Mouse (Mus musculus) hindbrain, embryonic 15.5 days (tissue): ENCODE results near the gene Olfr281. TPM values are rescaled to one million over a fixed set of nuclear protein-coding genes. Genes with fewer than 3 reads are reported as not detected.

Source experiments
- ATAC-seq: fragments of 200-750 bp; cut with Nextera tagmentation; 2 replicates; pipeline ENCODE4 v1.8.0; 2017; ENCODE audit warnings: low read depth, moderate number of reproducible peaks, moderate TSS enrichment; ENCODE audit not compliant: low FRiP score
- H3K27ac ChIP-seq: fragments of 300-500 bp; sonication (generic); replicated peaks from 2 replicates; pipeline ENCODE4 v1.5.1; 2015; ENCODE audit warnings: mild to moderate bottlenecking, inconsistent platforms
- H3K27me3 ChIP-seq: fragments of 300-500 bp; sonication (generic); 2 replicates; pipeline ENCODE4 v1.6.1; 2015; ENCODE audit warnings: control low read depth, inconsistent platforms
- H3K36me3 ChIP-seq: fragments of 300-500 bp; sonication (generic); 2 replicates; pipeline ENCODE4 v1.6.1; 2015; ENCODE audit warnings: control low read depth, inconsistent platforms
- H3K4me1 ChIP-seq: fragments of 300-500 bp; sonication (generic); replicated peaks from 2 replicates; pipeline ENCODE4 v1.6.1; 2015; ENCODE audit warnings: control low read depth, inconsistent platforms
- H3K4me2 ChIP-seq: fragments of 300-500 bp; sonication (generic); 2 replicates; pipeline ENCODE4 v1.6.1; 2015; ENCODE audit warnings: moderate library complexity, mild to moderate bottlenecking, inconsistent platforms
- H3K4me3 ChIP-seq: fragments of 300-500 bp; sonication (generic); 2 replicates; pipeline ENCODE4 v1.5.1; 2015; ENCODE audit warnings: mild to moderate bottlenecking, inconsistent platforms
- H3K9ac ChIP-seq: fragments of 300-500 bp; sonication (generic); 2 replicates; pipeline ENCODE4 v1.6.1; 2015; ENCODE audit warnings: inconsistent platforms
- H3K9me3 ChIP-seq: fragments of 300-500 bp; sonication (generic); 2 replicates; pipeline ENCODE4 v1.6.1; 2016; ENCODE audit warnings: control low read depth, inconsistent platforms
- WGBS: fragments of 180-500 bp; shearing (Covaris S2); methylation state at CpG from one replicate; pipeline ENCODE4 v1.1.7; 2015; 5-methylcytosine and 5-hydroxymethylcytosine counted together
- polyA plus RNA-seq: library from polyadenylated mRNA; unstranded; fragments of >200 nt; fragmentation: Nextera tagmentation; extraction: Ambion mirVana; gene quantifications from 2 replicates; pipeline ENCODE4 v1.2.1, GENCODE M21; 2015

Gene Olfr281
- polyA plus RNA-seq, 1 experiment from 2014 or later, result not detected

DNA sequence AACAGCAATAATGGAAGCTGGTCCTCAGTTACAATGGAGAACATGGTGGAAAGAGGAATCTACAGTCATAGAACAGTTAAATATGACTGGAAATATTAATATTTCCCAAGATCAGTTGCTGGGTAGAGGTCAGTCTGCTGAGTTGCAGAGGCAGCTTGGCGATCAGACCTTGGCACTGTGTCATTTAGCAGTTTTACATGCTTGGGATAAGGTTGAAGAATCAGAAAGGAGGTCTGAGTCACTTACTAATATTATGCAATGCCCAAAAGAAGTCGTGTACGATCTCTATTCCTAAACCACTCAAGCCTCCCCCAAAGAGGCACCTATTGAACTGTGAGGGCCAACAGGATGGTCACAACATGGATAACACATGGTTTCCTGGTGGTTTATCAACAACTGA lies 7.8 kb upstream of the Olfr281 start:
- H3K4me3 ChIP-seq, result no peak overlapping the region
- no peak for ATAC-seq
- H3K4me1 ChIP-seq, result no peaks in the 10 kb centered on the region
- no peaks in the 10 kb centered on the region for H3K9me3 ChIP-seq
- no peaks in the 10 kb centered on the region for H3K36me3 ChIP-seq
- H3K4me2 ChIP-seq, result no peak overlapping the region
- H3K9ac ChIP-seq, result no peak overlapping the region
- H3K27ac ChIP-seq, result no peak overlapping the region
- 84% methylated on average over 3 of the region's 3 CpGs for WGBS
- H3K27me3 ChIP-seq, result no peaks in the 10 kb centered on the region

DNA sequence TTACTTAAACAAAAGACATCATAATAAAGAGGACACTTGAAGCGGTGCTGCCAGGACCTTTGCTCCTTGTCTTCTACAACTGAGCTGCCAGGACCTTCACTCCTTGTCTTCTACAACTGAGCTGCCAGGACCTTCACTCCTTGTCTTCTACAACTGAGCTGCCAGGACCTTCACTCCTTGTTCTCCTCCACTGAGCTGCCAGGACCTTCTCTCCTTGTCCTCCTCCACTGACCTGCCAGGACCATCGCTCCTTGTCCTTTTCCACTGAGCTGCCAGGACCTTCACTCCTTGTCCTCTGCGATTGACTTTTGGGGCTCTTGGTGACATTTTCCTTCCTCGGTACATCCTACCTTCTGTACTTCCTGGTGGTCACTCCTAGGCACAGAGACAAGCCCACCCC lies 3.9 kb upstream of the Olfr281 start:
- Histone ChIP-seq H3K4me2 (peak overlapping the region; percentile 25; the same call in 1 of the 2 replicates), H3K27me3 (no peaks in the 10 kb centered on the region), H3K4me3 (no peak overlapping the region), H3K36me3 (no peaks in the 10 kb centered on the region), H3K27ac (no peak overlapping the region), H3K9me3 (no peaks in the 10 kb centered on the region), H3K9ac (no peak overlapping the region), H3K4me1 (no peaks in the 10 kb centered on the region)
- 49% methylated on average over 4 of the region's 4 CpGs for WGBS
- ATAC-seq, result no peak

DNA sequence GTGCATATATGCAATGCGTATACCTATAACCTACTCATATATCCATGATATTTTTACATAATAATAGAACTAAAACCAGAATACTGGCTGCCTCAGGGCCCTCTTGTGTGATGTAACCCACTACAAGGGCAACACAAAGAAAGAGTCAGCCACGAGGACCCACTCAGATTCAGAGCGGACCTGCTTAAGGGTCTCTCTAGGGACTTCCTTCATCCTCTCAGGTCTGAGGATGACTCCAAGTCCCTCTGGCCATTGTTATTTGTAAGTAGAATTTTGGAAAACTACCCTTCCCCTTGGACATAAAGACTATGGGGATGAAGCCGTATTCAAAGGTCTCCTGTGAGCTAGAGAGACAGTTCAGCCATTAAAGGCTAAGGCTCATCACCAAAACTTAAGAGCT lies 17.2 kb downstream of the Olfr281 start, which contains the start of gene OR5BS1P:
Gene OR5BS1P, plus strand, starts transcription at position 301 of the 400 bp plus-strand sequence.
- Histone ChIP-seq H3K36me3 (no peaks in the 10 kb centered on the region), H3K9ac (no peak within 1 kb of the TSS), H3K4me2 (no peak within 1 kb of the TSS), H3K27me3 (no peaks in the 10 kb centered on the region), H3K27ac (no peak within 1 kb of the TSS), H3K9me3 (0 out of 2 replicates have a peak, but pooled peaks cover 2% of the 10 kb centered on the region), H3K4me3 (no peak within 1 kb of the TSS), H3K4me1 (no peaks in the 10 kb centered on the region)
- ATAC-seq, result no peak
- WGBS, result 93% methylated on average over 4 of the region's 4 CpGs

DNA sequence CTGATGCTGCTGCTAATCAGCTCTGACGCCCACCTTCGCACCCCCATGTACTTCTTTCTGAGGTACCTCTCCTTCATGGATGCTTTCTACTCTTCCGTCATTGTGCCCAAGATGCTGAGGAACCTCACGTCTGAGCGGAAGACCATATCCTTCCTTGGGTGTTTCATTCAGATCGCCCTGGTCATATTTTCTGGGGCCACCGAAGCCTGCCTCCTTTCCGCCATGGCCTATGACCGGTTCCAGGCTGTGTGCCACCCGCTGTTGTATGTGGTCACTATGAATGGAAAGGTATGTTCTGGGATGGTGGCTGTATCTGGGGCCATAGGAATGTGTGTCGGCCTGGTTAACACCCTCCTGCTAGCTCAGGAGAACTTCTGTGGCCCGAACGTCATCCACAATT lies 19.2 kb downstream of the Olfr281 start:
- Histone ChIP-seq H3K27ac (no peak overlapping the region), H3K27me3 (no peaks in the 10 kb centered on the region), H3K9me3 (0 out of 2 replicates have a peak, but pooled peaks cover 2% of the 10 kb centered on the region), H3K36me3 (no peaks in the 10 kb centered on the region), H3K4me2 (no peak overlapping the region), H3K4me3 (no peak overlapping the region), H3K9ac (no peak overlapping the region), H3K4me1 (no peaks in the 10 kb centered on the region)
- no peak for ATAC-seq
- 94% methylated on average over 13 of the region's 13 CpGs for WGBS

DNA sequence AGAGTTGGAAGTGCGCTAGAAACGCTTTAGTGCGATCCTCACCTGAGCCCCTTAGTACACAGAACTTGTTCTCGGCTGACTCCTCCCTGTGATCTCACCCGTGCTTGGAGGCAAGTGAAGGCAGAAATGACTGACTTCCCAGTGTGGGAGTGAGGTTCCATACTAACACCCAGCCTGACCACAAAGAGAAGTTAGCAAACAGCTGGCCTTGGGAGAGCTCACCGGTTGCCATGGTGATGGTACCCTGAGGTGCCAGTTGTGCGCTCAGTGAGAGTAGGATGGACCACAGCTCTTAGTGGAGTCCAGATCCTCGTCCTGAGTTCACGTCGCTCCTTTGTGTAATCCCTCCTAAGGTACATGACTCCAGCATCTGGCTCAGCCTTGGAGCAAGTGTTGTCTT lies 22.6 kb downstream of the Olfr281 start:
- no peak overlapping the region for H3K4me3 ChIP-seq
- H3K36me3 ChIP-seq, result no peaks in the 10 kb centered on the region
- H3K9me3 ChIP-seq, result no peaks in the 10 kb centered on the region
- no peak overlapping the region for H3K27ac ChIP-seq
- H3K27me3 ChIP-seq, result no peaks in the 10 kb centered on the region
- no peaks in the 10 kb centered on the region for H3K4me1 ChIP-seq
- 77% methylated on average over 10 of the region's 10 CpGs for WGBS
- no peak overlapping the region for H3K9ac ChIP-seq
- H3K4me2 ChIP-seq, result no peak overlapping the region
- ATAC-seq, result no peak

DNA sequence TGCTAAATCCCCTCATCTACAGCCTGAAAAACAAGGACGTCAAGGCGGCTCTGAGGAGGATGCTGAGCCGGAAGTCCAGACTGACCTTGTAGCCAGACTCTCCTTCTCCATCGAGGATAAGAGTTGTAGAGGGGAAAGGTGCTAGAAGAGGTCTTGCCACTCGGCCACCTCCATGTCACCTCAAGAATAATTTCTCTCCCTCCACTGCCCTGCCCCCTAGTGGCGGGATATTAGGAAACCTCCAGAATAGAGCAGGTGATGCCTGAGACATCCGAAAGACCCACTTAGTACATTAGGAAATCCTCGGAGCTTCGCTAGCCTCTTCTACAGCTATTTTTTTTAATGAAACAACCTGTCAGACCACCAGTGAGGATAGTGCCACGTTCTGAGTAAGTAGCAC lies 23.0 kb downstream of the Olfr281 start:
- WGBS, result 60% methylated on average over 10 of the region's 10 CpGs

DNA sequence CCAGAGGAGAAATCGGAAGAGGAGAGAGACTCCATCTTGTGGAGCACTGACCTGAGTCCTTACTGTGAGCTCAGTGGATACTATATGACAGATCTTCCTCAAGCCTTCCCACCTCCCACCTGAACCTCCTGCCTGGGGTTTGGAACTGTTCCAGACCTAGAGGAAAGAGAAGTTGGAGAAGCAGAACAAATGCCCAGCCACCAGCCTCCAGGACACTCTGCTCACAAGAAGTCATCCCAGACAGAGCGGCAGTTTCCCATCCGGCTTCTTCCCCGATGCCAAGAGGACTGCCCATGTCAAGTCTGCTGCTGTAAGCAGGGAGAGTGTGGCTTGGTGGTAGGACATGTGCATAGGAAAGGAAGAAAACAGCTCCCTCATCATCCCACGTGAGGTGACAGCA lies 23.9 kb downstream of the Olfr281 start:
- no peak overlapping the region for H3K4me2 ChIP-seq

More for the DNA sequence above, 23.0 kb downstream of the Olfr281 start:
- Histone ChIP-seq H3K9me3 (no peaks in the 10 kb centered on the region), H3K4me1 (no peaks in the 10 kb centered on the region), H3K4me2 (no peak overlapping the region), H3K4me3 (no peak overlapping the region), H3K27ac (no peak overlapping the region), H3K9ac (no peak overlapping the region), H3K27me3 (no peaks in the 10 kb centered on the region), H3K36me3 (no peaks in the 10 kb centered on the region)
- no peak for ATAC-seq

DNA sequence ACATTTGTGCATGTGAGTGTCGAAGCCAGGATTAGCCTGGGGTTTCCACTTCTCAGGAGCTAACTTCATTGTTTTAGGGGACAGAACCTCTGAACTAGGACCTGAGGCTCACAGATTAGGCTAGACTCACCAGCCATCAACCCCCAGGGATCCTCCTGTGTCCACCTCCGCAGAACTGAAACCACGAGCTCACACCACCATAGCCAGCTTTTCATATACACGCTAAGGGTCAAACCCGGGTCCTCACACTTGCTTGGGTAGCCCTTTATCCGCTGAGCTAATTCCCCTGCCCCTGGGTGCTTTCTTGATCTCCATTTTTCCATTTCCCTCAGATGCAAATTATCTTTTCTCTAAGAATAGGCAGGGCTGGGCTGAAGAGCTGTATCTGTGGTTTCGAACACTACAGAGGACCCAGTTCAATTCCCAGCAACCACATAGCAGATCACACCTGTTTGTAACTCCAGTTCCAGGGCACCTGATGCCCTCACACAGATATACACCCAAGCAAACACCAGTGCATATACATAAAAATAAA lies 27.2 kb downstream of the Olfr281 start:
- H3K9me3 ChIP-seq, result no peaks in the 10 kb centered on the region
- ATAC-seq, result no peak
- no peaks in the 10 kb centered on the region for H3K4me1 ChIP-seq
- no peak overlapping the region for H3K4me3 ChIP-seq
- WGBS, result 76% methylated on average over 7 of the region's 7 CpGs
- H3K36me3 ChIP-seq, result no peaks in the 10 kb centered on the region
- H3K9ac ChIP-seq, result no peak overlapping the region
- H3K27me3 ChIP-seq, result no peaks in the 10 kb centered on the region
- no peak overlapping the region for H3K4me2 ChIP-seq
- no peak overlapping the region for H3K27ac ChIP-seq

More for the DNA sequence above, 23.9 kb downstream of the Olfr281 start:
- no peak for ATAC-seq
- Histone ChIP-seq H3K4me3 (no peak overlapping the region), H3K9me3 (no peaks in the 10 kb centered on the region), H3K27ac (no peak overlapping the region), H3K4me1 (no peaks in the 10 kb centered on the region), H3K9ac (no peak overlapping the region), H3K36me3 (no peaks in the 10 kb centered on the region), H3K27me3 (no peaks in the 10 kb centered on the region)
- 76% methylated on average over 5 of the region's 5 CpGs for WGBS

DNA sequence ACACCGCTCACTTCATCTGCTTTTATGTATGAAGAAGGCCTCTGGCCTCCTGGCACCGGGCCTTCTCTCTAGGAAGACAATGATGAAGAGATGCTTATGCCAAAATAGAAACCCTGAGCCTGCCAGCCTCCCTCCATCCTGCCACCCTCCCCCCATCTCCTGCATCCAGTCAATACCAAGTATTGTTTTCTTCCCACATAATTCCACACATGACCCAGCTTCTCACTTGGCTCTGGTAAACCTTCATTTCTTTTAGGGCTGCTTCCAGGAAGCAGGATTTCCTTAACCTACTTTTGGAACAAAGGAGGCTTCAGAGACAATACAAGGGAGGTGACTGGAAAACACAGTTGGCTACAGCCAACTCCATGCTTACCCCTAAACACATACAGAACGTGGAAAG lies 30.3 kb downstream of the Olfr281 start, which contains the start of gene Lalba:
Gene Lalba, minus strand, starts transcription at position 21 of the 400 bp plus-strand sequence.
- no peak within 1 kb of the TSS for H3K27ac ChIP-seq
- no peaks in the 10 kb centered on the region for H3K9me3 ChIP-seq
- H3K4me3 ChIP-seq, result no peak within 1 kb of the TSS
- H3K27me3 ChIP-seq, result no peaks in the 10 kb centered on the region
- H3K4me1 ChIP-seq, result no peaks in the 10 kb centered on the region
- no peak within 1 kb of the TSS for H3K4me2 ChIP-seq
- ATAC-seq, result no peak
- H3K36me3 ChIP-seq, result no peaks in the 10 kb centered on the region
- no peak within 1 kb of the TSS for H3K9ac ChIP-seq
- 54% methylated on average over 3 of the region's 3 CpGs for WGBS

DNA sequence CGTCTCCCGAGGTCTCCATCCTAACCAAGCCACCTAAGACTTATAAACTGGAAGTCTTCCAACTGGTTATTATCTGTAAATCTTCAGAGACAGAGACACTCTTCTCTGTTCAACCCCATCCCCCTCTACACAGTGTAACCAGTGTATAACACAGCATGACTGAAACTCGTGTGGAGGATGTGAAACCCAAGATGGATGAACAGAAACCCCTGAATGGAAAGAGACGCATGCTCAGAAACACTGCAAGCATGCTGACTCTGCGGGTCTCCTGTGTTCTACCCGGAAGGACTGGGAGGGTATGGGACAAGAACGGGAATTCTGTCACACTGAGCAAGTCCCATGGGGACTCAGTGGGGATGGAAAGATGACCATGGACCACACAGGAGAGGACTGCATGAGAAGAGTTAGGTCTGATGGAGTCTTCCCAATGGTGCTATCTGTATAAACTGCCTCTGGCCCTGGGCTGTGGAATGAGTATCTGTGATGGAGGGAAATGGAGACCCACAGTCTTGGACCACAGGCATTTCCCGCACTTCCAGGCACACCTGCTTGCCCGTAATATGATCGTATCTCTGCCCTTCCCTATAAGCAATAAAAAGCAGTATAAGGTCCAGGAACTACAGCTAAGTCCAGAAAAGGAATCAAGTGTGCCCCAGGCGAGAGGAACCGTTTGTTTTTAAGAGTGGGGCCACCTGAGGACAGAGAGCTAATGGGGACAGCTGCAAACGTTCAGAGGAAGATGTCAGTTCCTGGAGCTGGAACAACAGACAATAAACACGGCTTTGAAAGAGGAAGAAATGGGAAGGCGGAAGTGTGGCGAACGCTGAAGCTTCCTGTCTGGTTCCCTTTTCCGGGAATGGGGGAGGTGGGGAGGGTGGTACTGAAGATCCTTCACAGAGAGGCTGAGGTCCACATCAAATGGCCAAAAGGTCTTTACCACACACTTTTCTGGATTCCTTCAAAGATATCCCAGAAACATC lies 31.8 kb downstream of the Olfr281 start:
- Histone ChIP-seq H3K4me2 (no peak overlapping the region), H3K27ac (no peak overlapping the region), H3K27me3 (no peaks in the 10 kb centered on the region), H3K36me3 (no peaks in the 10 kb centered on the region), H3K9ac (no peak overlapping the region), H3K9me3 (no peaks in the 10 kb centered on the region), H3K4me3 (no peak overlapping the region), H3K4me1 (no peaks in the 10 kb centered on the region)
- WGBS, result 79% methylated on average over 18 of the region's 18 CpGs
- no peak for ATAC-seq

DNA sequence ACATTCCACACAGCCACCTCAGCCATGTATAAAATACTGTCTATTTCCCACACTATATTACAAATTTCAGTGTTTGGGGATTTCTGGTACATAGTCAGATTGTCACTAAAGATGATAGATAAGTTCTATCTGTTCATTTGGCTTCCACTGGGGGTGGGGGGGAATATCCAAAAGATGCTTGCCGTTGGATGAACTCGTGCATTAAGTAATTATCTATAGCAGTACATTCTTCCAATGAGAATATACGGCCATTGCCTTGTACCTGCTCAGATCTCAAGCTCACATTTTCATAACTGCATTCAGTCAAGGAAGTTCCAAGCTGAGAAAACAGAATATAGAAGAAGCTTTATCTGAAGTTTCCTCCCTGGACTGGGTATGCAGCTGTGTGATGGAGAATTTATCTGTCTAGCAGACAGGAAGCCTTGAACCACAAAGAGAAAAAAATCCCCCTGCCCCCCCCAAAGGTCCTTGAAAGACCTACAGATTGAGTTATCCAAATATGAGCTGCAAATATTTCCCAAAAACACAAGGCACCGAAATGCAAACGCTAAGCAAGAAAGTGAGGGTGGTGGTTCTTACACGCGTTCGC lies 34.1 kb downstream of the Olfr281 start:
- no peaks in the 10 kb centered on the region for H3K4me1 ChIP-seq
- no peaks in the 10 kb centered on the region for H3K36me3 ChIP-seq
- no peak overlapping the region for H3K4me3 ChIP-seq
- no peak for ATAC-seq
- WGBS, result 98% methylated on average over 8 of the region's 8 CpGs
- H3K27ac ChIP-seq, result no peak overlapping the region
- no peaks in the 10 kb centered on the region for H3K9me3 ChIP-seq
- H3K27me3 ChIP-seq, result no peaks in the 10 kb centered on the region
- no peak overlapping the region for H3K9ac ChIP-seq
- H3K4me2 ChIP-seq, result no peak overlapping the region

DNA sequence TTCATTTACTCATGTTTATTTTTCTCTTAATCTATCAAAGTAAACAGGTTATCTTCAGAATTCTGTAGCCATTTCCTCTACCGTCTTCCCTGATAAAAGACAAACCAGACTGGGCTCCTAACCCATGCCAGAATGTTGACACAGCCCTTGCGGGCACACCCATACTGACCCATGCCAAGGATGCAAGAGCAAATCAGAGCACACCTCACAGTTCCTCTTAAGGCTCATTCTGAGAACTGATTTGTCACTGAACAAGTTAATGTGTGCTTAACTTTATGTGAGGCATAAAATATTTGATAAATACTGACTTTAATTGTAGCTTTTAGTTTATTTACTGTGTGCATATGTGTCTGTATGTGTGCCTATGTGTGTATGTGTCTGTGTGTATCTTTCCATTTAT lies 38.9 kb downstream of the Olfr281 start:
- H3K4me1 ChIP-seq, result no peaks in the 10 kb centered on the region
- no peak overlapping the region for H3K9ac ChIP-seq
- no peaks in the 10 kb centered on the region for H3K9me3 ChIP-seq
- H3K27me3 ChIP-seq, result no peaks in the 10 kb centered on the region
- no peak overlapping the region for H3K4me3 ChIP-seq
- H3K4me2 ChIP-seq, result no peak overlapping the region
- no peak for ATAC-seq
- 91% methylated on average over 2 of the region's 2 CpGs for WGBS
- H3K27ac ChIP-seq, result no peak overlapping the region
- H3K36me3 ChIP-seq, result no peaks in the 10 kb centered on the region
